12 mouse cellular contexts compared by ENCODE assay signal in genomic region chr3:109994978-109995662, GRCm38 (mm10).
DNase-seq lines count a peak whose midpoint lies in the region; ATAC-seq and TF ChIP-seq lines count a peak whose summit lies in the region.
"Had no signal": no experiment of that assay in that cellular context is flagged by ENCODE, and none has a peak within 500 bp of the region (broad histone marks: within the 10 kb centered on the region; RNA-seq: fewer than 3 reads in every experiment).

No protein-coding gene starts in this region.

- no peak overlapping the region for H3K9ac ChIP-seq in forebrain, embryonic 15.5 days (replicated peaks)
- no peak overlapping the region for H3K9ac ChIP-seq in heart, embryonic 12.5 days
- H3K9ac ChIP-seq: limb, embryonic 15.5 days had no signal

- peak overlapping the region; percentile 13 for H3K4me3 ChIP-seq in testis, adult 2 months (ENCODE audit: control insufficient read depth, low read depth, low read length)
- no peak overlapping the region for H3K4me3 ChIP-seq in forebrain, embryonic 15.5 days
- H3K4me3 ChIP-seq in midbrain, embryonic 10.5 days, result no peak overlapping the region
- H3K4me3 ChIP-seq in heart, embryonic 12.5 days, result no peak overlapping the region
- H3K4me3 ChIP-seq: limb, embryonic 15.5 days had no signal

- no peak for TF ChIP-seq POLR2A in testis, adult 2 months (IDR thresholded peaks at IDR 0.05; ENCODE audit: control insufficient read depth, low read depth, low read length)

- H3K9me3 ChIP-seq in forebrain, embryonic 15.5 days, result no peaks in the 10 kb centered on the region
- H3K9me3 ChIP-seq in midbrain, embryonic 10.5 days (replicated peaks), result no peaks in the 10 kb centered on the region
- no peaks in the 10 kb centered on the region for H3K9me3 ChIP-seq in heart, embryonic 12.5 days (replicated peaks)
- H3K9me3 ChIP-seq: limb, embryonic 15.5 days had no signal

- DNase-seq in testis, postnatal 10 days (ENCODE audit: low spot score), result no peak
- no peak for DNase-seq in midbrain, embryonic 10.5 days (ENCODE audit: low spot score)
- no peak for DNase-seq in adrenal gland, postnatal 4 days (ENCODE audit: low spot score in 2 of 2)
- no peak for DNase-seq in kidney, postnatal 36 days
- DNase-seq: gastrocnemius, postnatal 14 days had no signal

- no peaks in the 10 kb centered on the region for H3K27me3 ChIP-seq in testis, adult 2 months (ENCODE audit: control insufficient read depth, insufficient read depth, low read length)
- H3K27me3 ChIP-seq in forebrain, embryonic 15.5 days, result no peaks in the 10 kb centered on the region
- peaks cover 16% of the 10 kb centered on the region; the same call in 1 of the 2 replicates for H3K27me3 ChIP-seq in midbrain, embryonic 10.5 days (ENCODE audit: low read depth, poor library complexity, severe bottlenecking)
- no peaks in the 10 kb centered on the region for H3K27me3 ChIP-seq in heart, embryonic 12.5 days (replicated peaks)
- H3K27me3 ChIP-seq: limb, embryonic 15.5 days had no signal

- no peaks in the 10 kb centered on the region for H3K36me3 ChIP-seq in testis, adult 2 months (ENCODE audit: control insufficient read depth, insufficient read depth, low read length)
- H3K36me3 ChIP-seq in forebrain, embryonic 15.5 days, result no peaks in the 10 kb centered on the region
- H3K36me3 ChIP-seq in midbrain, embryonic 10.5 days, result no peaks in the 10 kb centered on the region
- H3K36me3 ChIP-seq in heart, embryonic 12.5 days, result no peaks in the 10 kb centered on the region
- H3K36me3 ChIP-seq: limb, embryonic 15.5 days had no signal

- no peaks in the 10 kb centered on the region; the same call in 1 of the 2 replicates for H3K4me1 ChIP-seq in testis, adult 2 months (ENCODE audit: control insufficient read depth, insufficient read depth, low read length)
- H3K4me1 ChIP-seq in forebrain, embryonic 15.5 days, result peaks cover 14% of the 10 kb centered on the region
- H3K4me1 ChIP-seq in midbrain, embryonic 10.5 days, result peaks cover 17% of the 10 kb centered on the region
- no peaks in the 10 kb centered on the region for H3K4me1 ChIP-seq in heart, embryonic 12.5 days (replicated peaks)
- H3K4me1 ChIP-seq: limb, embryonic 15.5 days had no signal

- no peak for TF ChIP-seq CTCF in testis, adult 2 months (IDR thresholded peaks at IDR 0.05; ENCODE audit: control insufficient read depth, insufficient read depth, insufficient replicate concordance, low read depth, low read length)

- no peak overlapping the region for H3K27ac ChIP-seq in testis, adult 2 months (ENCODE audit: control insufficient read depth, insufficient read depth, low read depth, low read length)
- H3K27ac ChIP-seq in forebrain, embryonic 15.5 days (replicated peaks), result peak overlapping the region; percentile 63
- H3K27ac ChIP-seq in midbrain, embryonic 10.5 days (replicated peaks), result peak overlapping the region; percentile 67
- no peak overlapping the region for H3K27ac ChIP-seq in heart, embryonic 12.5 days (ENCODE audit: poor library complexity, severe bottlenecking)
- H3K27ac ChIP-seq: limb, embryonic 15.5 days; macrophage had no signal

- WGBS in forebrain, embryonic 15.5 days, result 12% methylated on average over 6 of the region's 6 CpGs
- WGBS in midbrain, embryonic 10.5 days, result 29% methylated on average over 6 of the region's 6 CpGs
- 28% methylated on average over 6 of the region's 6 CpGs for WGBS in heart, embryonic 12.5 days

- ATAC-seq in forebrain, embryonic 15.5 days (replicated peaks), result peak; percentile 89
- no peak for ATAC-seq in heart, embryonic 12.5 days (ENCODE audit: insufficient number of reproducible peaks, low FRiP score)
- ATAC-seq in inflammation-experienced regulatory T-cells, adult 6 months, result no peak
- ATAC-seq: intestine, embryonic 16.5 days had no signal

- H3K4me2 ChIP-seq in forebrain, embryonic 15.5 days (replicated peaks), result no peak overlapping the region
- no peak overlapping the region for H3K4me2 ChIP-seq in heart, embryonic 12.5 days
- H3K4me2 ChIP-seq: limb, embryonic 15.5 days had no signal

Comparison
In these comparisons a context has a peak if more than half of its experiments do, and no peak if none do; other contexts are left out.
1. H3K27ac ChIP-seq: peak in forebrain, embryonic 15.5 days (single experiment) and midbrain, embryonic 10.5 days (single experiment); none in testis, adult 2 months (single experiment) and heart, embryonic 12.5 days (single experiment).